Mouse (Mus musculus) midbrain, embryonic 11.5 days (tissue): Measurements from ENCODE around the gene Cmtr1. TPM values are rescaled to one million over a fixed set of nuclear protein-coding genes. Genes with fewer than 3 reads are reported as not detected.

Source experiments
- ATAC-seq: fragments of 200-750 bp; cut with Nextera tagmentation; 2 replicates; pipeline ENCODE4 v1.8.0; 2017; ENCODE audit warnings: moderate TSS enrichment, moderate library complexity; ENCODE audit not compliant: low FRiP score
- DNase-seq: peaks from one replicate; pipeline ENCODE4 v3.0.0; 2015; ENCODE audit warnings: low spot score; ENCODE audit errors: missing footprints
- H3K27ac ChIP-seq: fragments of 300-500 bp; sonication (generic); 2 replicates; pipeline ENCODE4 v1.5.1; 2014; ENCODE audit warnings: low read depth, low read length
- H3K27me3 ChIP-seq: fragments of 300-500 bp; sonication (generic); 2 replicates; pipeline ENCODE4 v1.6.1; 2014; ENCODE audit warnings: mild to moderate bottlenecking, low read length, moderate library complexity, mixed read lengths; ENCODE audit not compliant: control insufficient read depth, insufficient read depth
- H3K36me3 ChIP-seq: fragments of 300-500 bp; sonication (generic); 2 replicates; pipeline ENCODE4 v1.6.1; 2014; ENCODE audit warnings: mild to moderate bottlenecking, low read length, moderate library complexity, mixed read lengths; ENCODE audit not compliant: control insufficient read depth, insufficient read depth
- H3K4me1 ChIP-seq: fragments of 300-500 bp; sonication (generic); 2 replicates; pipeline ENCODE4 v1.6.1; 2014; ENCODE audit warnings: low read length; ENCODE audit not compliant: control insufficient read depth, insufficient read depth
- H3K4me2 ChIP-seq: fragments of 300-500 bp; sonication (generic); 2 replicates; pipeline ENCODE4 v1.6.1; 2014; ENCODE audit warnings: mild to moderate bottlenecking, moderate library complexity
- H3K4me3 ChIP-seq: fragments of 300-500 bp; sonication (generic); 2 replicates; pipeline ENCODE4 v1.5.1; 2014; ENCODE audit warnings: low read depth, low read length
- H3K9ac ChIP-seq: fragments of 300-500 bp; sonication (generic); 2 replicates; pipeline ENCODE4 v1.6.1; 2014; ENCODE audit warnings: low read length
- H3K9me3 ChIP-seq: fragments of 300-500 bp; sonication (generic); 2 replicates; pipeline ENCODE4 v1.6.1; 2016; ENCODE audit warnings: low read length; ENCODE audit not compliant: control insufficient read depth
- WGBS: fragments of 180-500 bp; shearing (Covaris S2); extraction: QIAGEN DNeasy Blood & Tissue Kit; methylation state at CpG from one replicate; pipeline ENCODE4 v1.1.7; 2014; 5-methylcytosine and 5-hydroxymethylcytosine counted together
- polyA plus RNA-seq: library from polyadenylated mRNA; unstranded; fragments of >200 nt; fragmentation: Nextera tagmentation; extraction: Ambion mirVana; gene quantifications from 2 replicates; pipeline ENCODE4 v1.2.1, GENCODE M21; 2014

Cmtr1 gene
- polyA plus RNA-seq, 1 experiment from 2014 or later, result 144 TPM

GRCm38 (mm10) chr17:29688610-29689009, 28.2 kb downstream of the Cmtr1 start:
- ATAC-seq (no peak), DNase-seq (no peak)
- Histone ChIP-seq H3K9me3 (no peaks in the 10 kb centered on the region), H3K4me2 (no peak overlapping the region), H3K27me3 (no peaks in the 10 kb centered on the region), H3K4me3 (no peak overlapping the region), H3K9ac (no peak overlapping the region), H3K4me1 (no peaks in the 10 kb centered on the region), H3K36me3 (peaks cover 26% of the 10 kb centered on the region), H3K27ac (no peak overlapping the region)
- 95% methylated on average over 10 of the region's 10 CpGs for WGBS

DNA sequence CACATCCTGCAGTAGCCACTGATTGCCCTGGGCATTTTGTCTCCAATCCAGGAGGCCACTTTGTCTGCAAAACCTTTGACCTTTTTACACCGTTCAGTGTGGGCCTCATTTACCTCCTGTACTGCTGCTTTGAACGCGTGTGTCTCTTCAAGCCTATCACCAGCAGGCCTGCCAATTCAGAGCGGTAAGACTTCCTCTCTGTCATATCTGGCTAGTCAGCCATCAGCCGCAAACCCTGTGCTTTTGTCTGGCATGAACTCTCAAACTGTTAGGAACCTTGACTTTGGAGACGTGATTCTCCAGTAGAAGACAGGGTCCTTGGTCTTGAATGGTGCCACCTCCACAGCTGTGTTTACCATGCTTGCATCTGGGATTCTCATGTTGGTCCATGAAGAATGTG, 29.9 kb downstream of the Cmtr1 start:
- 91% methylated on average over 6 of the region's 6 CpGs for WGBS
- Histone ChIP-seq H3K27me3 (no peaks in the 10 kb centered on the region), H3K9me3 (no peaks in the 10 kb centered on the region), H3K36me3 (peaks cover 30% of the 10 kb centered on the region), H3K27ac (no peak overlapping the region), H3K4me2 (no peak overlapping the region), H3K9ac (no peak overlapping the region), H3K4me3 (no peak overlapping the region), H3K4me1 (no peaks in the 10 kb centered on the region)
- no peak for ATAC-seq
- no peak for DNase-seq

- Histone ChIP-seq H3K27ac (no peak overlapping the region), H3K27me3 (no peaks in the 10 kb centered on the region), H3K4me1 (no peaks in the 10 kb centered on the region), H3K4me2 (no peak overlapping the region), H3K9ac (no peak overlapping the region), H3K36me3 (peaks cover 33% of the 10 kb centered on the region), H3K9me3 (no peaks in the 10 kb centered on the region), H3K4me3 (no peak overlapping the region)
- no peak for DNase-seq
- ATAC-seq, result no peak
- 96% methylated on average over 2 of the region's 2 CpGs for WGBS
Measured at GRCm38 (mm10) chr17:29692827-29693226, 32.4 kb downstream of the Cmtr1 start.

GRCm38 (mm10) chr17:29693571-29693970, 33.2 kb downstream of the Cmtr1 start:
- no peak for ATAC-seq
- peaks cover 36% of the 10 kb centered on the region for H3K36me3 ChIP-seq
- H3K4me1 ChIP-seq, result no peaks in the 10 kb centered on the region
- DNase-seq, result no peak
- H3K9me3 ChIP-seq, result no peaks in the 10 kb centered on the region
- no peak overlapping the region for H3K4me2 ChIP-seq
- WGBS, result 85% methylated on average over 2 of the region's 2 CpGs
- no peak overlapping the region for H3K27ac ChIP-seq
- H3K9ac ChIP-seq, result no peak overlapping the region
- H3K27me3 ChIP-seq, result no peaks in the 10 kb centered on the region
- H3K4me3 ChIP-seq, result no peak overlapping the region

- 82% methylated on average over 4 of the region's 4 CpGs for whole genome bisulfite sequencing
- ATAC-seq, result no peak
- no peak overlapping the region for H3K9ac ChIP-seq
- no peaks in the 10 kb centered on the region for H3K4me1 ChIP-seq
- no peak for DNase-seq
- H3K4me2 ChIP-seq, result no peak overlapping the region
- H3K9me3 ChIP-seq, result no peaks in the 10 kb centered on the region
- H3K4me3 ChIP-seq, result no peak overlapping the region
- H3K27ac ChIP-seq, result no peak overlapping the region
- H3K36me3 ChIP-seq, result peaks cover 35% of the 10 kb centered on the region
- H3K27me3 ChIP-seq, result no peaks in the 10 kb centered on the region
Measured at GRCm38 (mm10) chr17:29694516-29694915, 34.1 kb downstream of the Cmtr1 start.

GRCm38 (mm10) chr17:29696940-29697339, 36.5 kb downstream of the Cmtr1 start:
- DNase-seq (no peak), ATAC-seq (no peak)
- Histone ChIP-seq H3K9ac (no peak overlapping the region), H3K4me2 (no peak overlapping the region), H3K4me1 (no peaks in the 10 kb centered on the region), H3K9me3 (no peaks in the 10 kb centered on the region), H3K27me3 (no peaks in the 10 kb centered on the region), H3K27ac (no peak overlapping the region), H3K36me3 (peaks cover 28% of the 10 kb centered on the region), H3K4me3 (no peak overlapping the region)
- WGBS, result 96% methylated on average over 8 of the region's 8 CpGs

- Histone ChIP-seq H3K4me1 (0 out of 2 replicates have a peak, but pooled peaks cover 3% of the 10 kb centered on the region), H3K9me3 (no peaks in the 10 kb centered on the region), H3K27me3 (no peaks in the 10 kb centered on the region), H3K36me3 (peaks cover 33% of the 10 kb centered on the region), H3K27ac (no peak overlapping the region), H3K4me3 (no peak overlapping the region), H3K9ac (no peak overlapping the region), H3K4me2 (no peak overlapping the region)
- no peak for DNase-seq
- WGBS, result 83% methylated on average over 6 of the region's 6 CpGs
- no peak for ATAC-seq
Measured at GRCm38 (mm10) chr17:29698421-29698820, 38.0 kb downstream of the Cmtr1 start.

GRCm38 (mm10) chr17:29700573-29700972, 40.2 kb downstream of the Cmtr1 start:
- no peaks in the 10 kb centered on the region for H3K9me3 ChIP-seq
- WGBS, result 96% methylated on average over 7 of the region's 7 CpGs
- no peak overlapping the region for H3K9ac ChIP-seq
- H3K4me2 ChIP-seq, result no peak overlapping the region
- ATAC-seq (no peak), DNase-seq (no peak)
- no peak overlapping the region for H3K27ac ChIP-seq
- H3K4me1 ChIP-seq, result 0 out of 2 replicates have a peak, but pooled peaks cover 3% of the 10 kb centered on the region
- H3K36me3 ChIP-seq, result peaks cover 25% of the 10 kb centered on the region
- H3K27me3 ChIP-seq, result no peaks in the 10 kb centered on the region
- H3K4me3 ChIP-seq, result no peak overlapping the region

DNA sequence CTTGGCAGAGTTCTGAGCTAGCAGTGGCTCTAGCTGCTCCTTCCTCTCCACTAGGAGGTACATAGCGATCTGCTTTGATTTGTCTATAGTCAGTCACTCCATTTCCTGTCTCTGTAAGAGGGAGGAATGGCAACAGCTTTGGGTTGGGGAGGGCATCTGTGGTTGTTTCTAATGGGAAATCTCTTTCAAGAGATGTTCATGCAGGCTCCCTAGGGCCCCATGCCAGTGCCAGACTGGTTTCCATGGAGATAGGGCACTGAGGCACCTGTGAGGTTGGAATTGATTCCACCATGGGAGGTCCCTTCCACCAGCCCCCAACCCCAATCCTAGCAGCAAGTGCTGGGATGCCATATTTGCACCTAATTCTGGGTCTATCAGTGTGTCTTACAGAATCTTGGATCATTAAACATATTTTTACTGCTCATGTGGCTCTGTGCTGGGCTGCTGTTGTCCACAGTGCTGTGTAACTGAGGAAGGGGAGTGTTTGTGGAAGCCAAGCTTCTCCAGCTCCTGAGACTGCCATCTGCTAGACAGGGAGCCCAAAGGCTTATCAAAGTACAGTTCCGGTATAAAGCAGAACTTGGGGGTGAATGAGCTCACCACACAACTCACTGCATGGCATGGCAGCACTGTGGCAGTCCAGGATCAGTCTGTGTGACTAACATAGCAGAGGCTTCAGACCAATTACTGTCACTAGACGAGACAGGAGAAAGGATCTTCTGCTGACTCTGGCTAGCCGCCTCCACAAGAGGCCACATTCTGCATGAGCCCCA, 42.7 kb downstream of the Cmtr1 start:
- Histone ChIP-seq H3K27ac (no peak overlapping the region), H3K9ac (no peak overlapping the region), H3K4me2 (no peak overlapping the region), H3K4me3 (no peak overlapping the region), H3K9me3 (no peaks in the 10 kb centered on the region), H3K4me1 (peaks cover 11% of the 10 kb centered on the region), H3K36me3 (peaks cover 15% of the 10 kb centered on the region; the same call in 1 of the 2 replicates), H3K27me3 (no peaks in the 10 kb centered on the region)
- no peak for ATAC-seq
- WGBS, result 85% methylated on average over 4 of the region's 4 CpGs
- no peak for DNase-seq
